Mouse (Mus musculus): ENCODE data around the gene Baiap3. TPM values are rescaled to one million over a fixed set of nuclear protein-coding genes. Genes with fewer than 3 reads are reported as not detected.
A peak's percentile ranks its signal among the peaks of the same experiment; 100 is the strongest.
"Not testable (repeated sequence)": the region's sequence is repeated elsewhere in the genome, so short reads cannot be mapped to it uniquely, and the experiment has no call there.

Gene Baiap3
- polyA plus RNA-seq, 1 experiment from 2014 or later: 1.9 TPM

DNA sequence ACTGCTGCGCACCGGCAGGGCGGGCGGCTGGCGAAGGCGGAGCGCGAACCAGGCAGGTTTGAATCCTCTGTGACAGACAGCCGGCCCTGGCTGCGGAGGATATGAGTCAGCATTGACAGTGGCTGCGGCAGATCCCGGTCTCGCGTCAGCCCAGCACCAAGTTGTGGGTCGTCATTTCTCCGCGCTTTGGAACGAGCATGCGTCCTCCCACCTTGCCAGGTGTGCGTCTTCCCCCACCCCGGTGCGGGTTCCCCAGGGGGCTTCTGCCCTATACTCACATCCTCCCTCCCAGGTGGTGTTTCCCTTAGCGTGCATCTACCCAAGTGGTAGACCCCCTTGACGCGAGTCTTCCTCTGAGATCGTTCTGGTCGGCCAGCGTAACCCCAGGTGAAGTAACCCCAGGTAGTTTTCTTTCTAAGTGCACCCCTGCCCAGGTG is 33.6 kb downstream of the Baiap3 start:
- not testable (repeated sequence) for H3K27me3 ChIP-seq, H3K9me3 ChIP-seq, H3K9ac ChIP-seq
- H3K36me3 ChIP-seq: peaks cover 45% of the 10 kb centered on the region
- peak overlapping the region; percentile 79 for H3K4me2 ChIP-seq (replicated peaks)
- H3K27ac ChIP-seq: peak overlapping the region; percentile 19; the same call in 1 of the 2 replicates
- H3K4me1 ChIP-seq: peaks cover 12% of the 10 kb centered on the region
- peak overlapping the region; percentile 39 for H3K4me3 ChIP-seq
- WGBS: 17% methylated on average over 14 of the region's 28 CpGs
- ATAC-seq (ENCODE audit: insufficient number of reproducible peaks, insufficient read depth, low FRiP score, low TSS enrichment): 0 out of 2 replicates have a peak, but pooled peaks have one; percentile 25

- no peak overlapping the region; the same call in 1 of the 2 replicates for H3K27ac ChIP-seq
- H3K4me1 ChIP-seq: peaks cover 12% of the 10 kb centered on the region
- ATAC-seq (ENCODE audit: insufficient number of reproducible peaks, insufficient read depth, low FRiP score, low TSS enrichment): peak; percentile 81
- peak overlapping the region; percentile 45 for H3K9ac ChIP-seq
- H3K4me2 ChIP-seq (replicated peaks): peak overlapping the region; percentile 79
- WGBS: 1% methylated on average over 18 of the region's 30 CpGs
- H3K9me3 ChIP-seq: no peaks in the 10 kb centered on the region
- peak overlapping the region; percentile 39 for H3K4me3 ChIP-seq
- H3K27me3 ChIP-seq: no peaks in the 10 kb centered on the region
- peaks cover 39% of the 10 kb centered on the region for H3K36me3 ChIP-seq
These were observed 34.2 kb downstream of the Baiap3 start for GRCm38 (mm10) chr17:25221821-25222503.

DNA sequence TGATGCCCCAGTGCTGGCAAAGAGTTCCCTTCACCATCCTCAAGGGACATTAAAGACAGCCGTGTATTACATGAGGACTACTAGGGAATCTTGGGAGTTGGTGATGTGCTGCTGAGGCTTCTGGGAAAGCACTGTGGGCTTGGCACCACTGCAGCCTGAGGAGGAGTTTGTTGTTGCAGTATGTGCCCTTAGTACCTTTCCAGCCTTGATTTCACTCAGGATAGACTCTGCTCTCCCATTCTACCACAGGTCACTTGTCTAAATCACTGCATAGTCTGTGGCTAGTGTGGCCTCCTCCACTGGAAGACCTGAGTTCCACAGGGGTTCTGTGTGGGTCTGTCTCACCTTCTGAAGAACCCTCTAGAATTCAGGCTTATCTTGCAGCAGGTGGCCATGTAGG is 35.4 kb downstream of the Baiap3 start:
- H3K27me3 ChIP-seq: no peaks in the 10 kb centered on the region
- H3K4me2 ChIP-seq (replicated peaks): no peak overlapping the region
- H3K4me1 ChIP-seq: peaks cover 12% of the 10 kb centered on the region
- H3K4me3 ChIP-seq: no peak overlapping the region
- no peak overlapping the region for H3K27ac ChIP-seq
- no peaks in the 10 kb centered on the region for H3K9me3 ChIP-seq
- H3K36me3 ChIP-seq: peaks cover 37% of the 10 kb centered on the region
- 74% methylated on average over 1 of the region's 1 CpGs for WGBS
- no peak overlapping the region for H3K9ac ChIP-seq
- ATAC-seq (ENCODE audit: insufficient number of reproducible peaks, insufficient read depth, low FRiP score, low TSS enrichment): no peak

DNA sequence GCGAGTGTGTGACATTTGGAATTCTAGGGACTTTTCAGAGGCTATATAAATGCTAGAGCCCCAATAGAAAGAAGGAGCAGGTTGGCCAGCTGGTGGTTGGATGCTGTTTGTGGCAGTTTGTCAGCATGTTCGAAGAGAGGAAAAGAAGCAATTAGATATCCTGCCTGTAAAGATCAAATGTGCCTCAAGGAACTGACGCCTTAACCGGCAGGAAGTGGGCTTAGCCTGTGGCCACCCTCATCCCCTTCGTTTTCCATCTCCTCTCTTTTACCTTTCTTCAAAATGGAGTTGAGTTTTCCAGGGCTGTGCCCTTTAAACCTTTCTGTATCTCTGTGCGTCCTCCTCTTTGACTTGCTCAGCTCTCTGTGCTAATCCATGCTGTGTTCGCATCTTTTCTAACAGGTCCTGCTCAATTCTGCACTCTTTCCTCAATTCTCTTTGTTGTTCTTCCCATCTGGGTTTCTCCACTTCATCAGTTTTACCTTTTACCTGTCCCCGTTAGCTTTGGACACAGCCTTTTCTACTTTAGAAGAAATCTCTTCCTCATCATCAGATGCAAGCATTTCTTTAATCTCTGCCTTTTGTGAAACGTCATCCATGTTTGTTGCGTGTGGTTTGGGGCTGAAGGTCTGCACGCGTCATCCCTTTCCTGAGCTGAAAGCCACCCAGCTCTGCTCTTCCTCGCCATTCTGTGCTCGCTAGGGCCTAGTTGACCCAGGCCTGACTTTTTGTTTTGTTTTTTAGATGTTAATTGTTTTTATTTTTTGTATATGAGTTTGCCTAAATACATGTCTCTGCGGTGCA is 36.5 kb downstream of the Baiap3 start:
- WGBS: 90% methylated on average over 15 of the region's 15 CpGs
- Histone ChIP-seq H3K4me1 (peaks cover 12% of the 10 kb centered on the region), H3K27ac (no peak overlapping the region), H3K9me3 (no peaks in the 10 kb centered on the region), H3K27me3 (no peaks in the 10 kb centered on the region), H3K4me2 (replicated peaks) (no peak overlapping the region), H3K9ac (no peak overlapping the region; the same call in 1 of the 2 replicates), H3K4me3 (no peak overlapping the region), H3K36me3 (peaks cover 46% of the 10 kb centered on the region)
- ATAC-seq (ENCODE audit: insufficient number of reproducible peaks, insufficient read depth, low FRiP score, low TSS enrichment): no peak

GRCm38 (mm10) chr17:25218967-25219366 is 37.2 kb downstream of the Baiap3 start:
- 89% methylated on average over 9 of the region's 9 CpGs for WGBS
- Histone ChIP-seq H3K36me3 (peaks cover 53% of the 10 kb centered on the region), H3K9me3 (no peaks in the 10 kb centered on the region), H3K9ac (no peak overlapping the region), H3K27ac (no peak overlapping the region), H3K4me3 (no peak overlapping the region), H3K4me1 (peaks cover 12% of the 10 kb centered on the region), H3K4me2 (replicated peaks) (no peak overlapping the region), H3K27me3 (no peaks in the 10 kb centered on the region)
- ATAC-seq (ENCODE audit: insufficient number of reproducible peaks, insufficient read depth, low FRiP score, low TSS enrichment): no peak

DNA sequence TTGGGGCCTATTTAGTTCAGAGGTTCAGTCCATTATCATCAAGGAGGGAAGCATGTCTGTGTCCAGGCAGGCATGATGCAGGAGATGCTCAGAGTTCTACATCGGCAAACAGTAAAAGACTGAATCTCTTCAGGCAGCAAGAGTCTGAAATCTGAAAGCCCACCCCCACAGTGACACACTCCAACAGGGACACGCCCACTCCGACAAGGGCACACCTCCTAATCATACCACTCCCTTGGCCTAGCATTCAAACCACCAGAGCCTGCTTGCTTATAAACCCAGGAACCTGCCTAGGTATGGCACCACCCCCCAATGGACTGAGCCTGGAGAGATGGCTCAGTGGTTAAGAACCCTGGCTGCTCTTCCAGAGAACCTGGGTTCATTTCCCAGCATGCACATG is 40.7 kb downstream of the Baiap3 start:
- Histone ChIP-seq H3K9me3 (no peaks in the 10 kb centered on the region), H3K27ac (no peak overlapping the region), H3K4me1 (no peaks in the 10 kb centered on the region), H3K4me3 (no peak overlapping the region), H3K36me3 (peaks cover 77% of the 10 kb centered on the region), H3K9ac (no peak overlapping the region), H3K4me2 (replicated peaks) (no peak overlapping the region), H3K27me3 (no peaks in the 10 kb centered on the region)
- 85% methylated on average over 3 of the region's 3 CpGs for WGBS
- no peak for ATAC-seq (ENCODE audit: insufficient number of reproducible peaks, insufficient read depth, low FRiP score, low TSS enrichment)

- Histone ChIP-seq H3K36me3 (peaks cover 88% of the 10 kb centered on the region), H3K9ac (no peak overlapping the region), H3K9me3 (no peaks in the 10 kb centered on the region), H3K4me3 (no peak overlapping the region), H3K4me1 (no peaks in the 10 kb centered on the region), H3K27ac (no peak overlapping the region), H3K4me2 (replicated peaks) (no peak overlapping the region), H3K27me3 (no peaks in the 10 kb centered on the region)
- no peak for ATAC-seq (ENCODE audit: insufficient number of reproducible peaks, insufficient read depth, low FRiP score, low TSS enrichment)
- WGBS: 91% methylated on average over 4 of the region's 4 CpGs
These were observed 44.5 kb downstream of the Baiap3 start for GRCm38 (mm10) chr17:25211705-25212104.

GRCm38 (mm10) chr17:25210680-25211466 is 45.3 kb downstream of the Baiap3 start:
- Histone ChIP-seq H3K9ac (no peak overlapping the region), H3K4me1 (no peaks in the 10 kb centered on the region), H3K4me3 (no peak overlapping the region), H3K27me3 (no peaks in the 10 kb centered on the region), H3K27ac (no peak overlapping the region), H3K4me2 (replicated peaks) (no peak overlapping the region), H3K9me3 (no peaks in the 10 kb centered on the region), H3K36me3 (peaks cover 88% of the 10 kb centered on the region)
- no peak for ATAC-seq (ENCODE audit: insufficient number of reproducible peaks, insufficient read depth, low FRiP score, low TSS enrichment)
- 85% methylated on average over 15 of the region's 15 CpGs for WGBS

DNA sequence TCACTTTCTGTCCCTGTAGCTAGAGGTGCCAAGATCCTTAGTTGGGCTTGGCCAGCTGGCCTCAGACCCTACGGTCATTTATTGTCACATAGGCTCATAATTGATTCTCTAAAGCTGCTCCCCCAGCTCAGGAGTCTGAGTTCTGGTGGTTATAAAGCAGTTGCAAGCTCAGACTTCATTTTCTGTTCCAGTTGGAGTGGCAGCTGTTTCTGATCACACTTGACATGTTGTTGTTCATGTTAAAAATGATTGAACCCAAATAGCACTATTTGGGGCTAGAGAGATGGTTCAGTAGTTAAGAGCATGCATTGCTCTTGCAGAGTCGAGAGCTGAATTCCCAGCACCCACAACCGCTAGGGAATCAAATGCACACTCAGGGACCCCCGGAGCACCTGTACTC is 46.2 kb downstream of the Baiap3 start:
- Histone ChIP-seq H3K4me3 (no peak overlapping the region), H3K4me1 (no peaks in the 10 kb centered on the region), H3K27ac (no peak overlapping the region), H3K27me3 (no peaks in the 10 kb centered on the region), H3K4me2 (replicated peaks) (no peak overlapping the region), H3K36me3 (peaks cover 89% of the 10 kb centered on the region), H3K9ac (no peak overlapping the region), H3K9me3 (no peaks in the 10 kb centered on the region)
- ATAC-seq (ENCODE audit: insufficient number of reproducible peaks, insufficient read depth, low FRiP score, low TSS enrichment): no peak
- WGBS: 98% methylated on average over 4 of the region's 4 CpGs

- no peak overlapping the region for H3K27ac ChIP-seq
- no peak overlapping the region for H3K4me3 ChIP-seq
- no peak for ATAC-seq (ENCODE audit: insufficient number of reproducible peaks, insufficient read depth, low FRiP score, low TSS enrichment)
- H3K9ac ChIP-seq: no peak overlapping the region
- no peak overlapping the region for H3K4me2 ChIP-seq (replicated peaks)
- H3K36me3 ChIP-seq: peaks cover 67% of the 10 kb centered on the region
- no peaks in the 10 kb centered on the region for H3K4me1 ChIP-seq
- H3K27me3 ChIP-seq: no peaks in the 10 kb centered on the region
- 91% methylated on average over 4 of the region's 4 CpGs for WGBS
- H3K9me3 ChIP-seq: no peaks in the 10 kb centered on the region
These were observed 53.8 kb downstream of the Baiap3 start for GRCm38 (mm10) chr17:25202401-25202800.

Measured in embryonic facial prominence, embryonic 12.5 days (tissue).